Mouse (Mus musculus) urinary bladder, postnatal 10 days (tissue): ENCODE measurements around the gene BC051019.

Experiments
- DNase-seq: peaks from one replicate; pipeline ENCODE4 v3.0.0; 2022; ENCODE audit warnings: low spot score

Gene BC051019

DNA sequence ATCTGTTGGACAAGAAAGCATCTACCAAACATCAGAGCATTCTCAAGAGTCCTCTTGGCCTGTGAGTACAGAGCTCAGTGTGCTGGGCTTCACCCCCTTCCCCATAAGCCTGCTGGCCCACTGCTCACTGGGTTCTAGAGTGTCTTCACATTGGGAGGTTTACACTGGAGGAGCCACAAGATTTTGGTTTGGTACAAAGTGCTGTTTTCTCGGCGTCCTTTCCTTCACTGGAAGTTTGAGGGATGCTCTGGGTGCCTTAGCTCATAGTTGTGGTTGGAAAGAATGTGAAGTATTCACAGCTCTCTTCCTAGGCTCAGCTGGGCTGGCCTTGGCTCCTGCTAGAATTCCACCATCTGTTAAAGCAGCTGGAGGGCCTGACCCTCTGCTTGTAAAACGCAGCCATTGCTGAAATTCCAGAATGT lies 14.7 kb downstream of the BC051019 start:
- DNase-seq, result no peak

DNA sequence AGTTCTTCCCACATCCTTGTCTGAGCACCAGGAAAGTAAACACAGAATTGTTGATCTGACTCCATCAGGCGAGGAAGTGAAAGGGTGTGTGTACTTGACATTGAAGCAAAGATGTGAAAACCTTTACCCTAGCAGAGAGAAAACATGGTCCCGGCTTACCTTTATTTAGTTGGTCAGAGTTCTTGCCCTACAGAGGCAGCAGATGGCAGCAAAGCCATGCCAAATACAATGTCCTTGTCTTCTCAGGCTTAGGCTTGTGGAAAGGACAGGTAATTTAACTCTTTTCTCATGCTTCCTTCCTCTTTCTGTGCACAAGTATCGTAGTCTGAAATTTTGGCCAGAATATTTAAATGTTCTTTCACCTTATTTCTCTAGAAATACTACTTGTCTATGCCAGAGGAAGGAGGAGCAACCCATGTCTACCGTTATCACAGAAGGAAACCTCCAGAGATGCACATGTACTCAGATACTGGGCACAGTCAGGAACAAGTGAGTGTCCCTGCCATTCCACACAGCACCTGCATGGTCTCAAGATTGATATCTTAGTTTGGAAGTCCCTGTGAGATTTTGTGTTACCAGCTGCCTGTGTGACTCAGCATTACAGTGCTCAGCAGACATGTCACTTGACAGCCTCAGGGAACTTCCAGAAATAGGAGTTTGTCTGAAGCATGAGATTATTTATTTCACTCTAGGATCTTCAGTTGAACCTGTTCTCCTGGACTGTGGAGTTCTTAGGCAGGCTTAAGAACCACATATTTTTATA lies 16.4 kb downstream of the BC051019 start:
- DNase-seq, result no peak

DNA sequence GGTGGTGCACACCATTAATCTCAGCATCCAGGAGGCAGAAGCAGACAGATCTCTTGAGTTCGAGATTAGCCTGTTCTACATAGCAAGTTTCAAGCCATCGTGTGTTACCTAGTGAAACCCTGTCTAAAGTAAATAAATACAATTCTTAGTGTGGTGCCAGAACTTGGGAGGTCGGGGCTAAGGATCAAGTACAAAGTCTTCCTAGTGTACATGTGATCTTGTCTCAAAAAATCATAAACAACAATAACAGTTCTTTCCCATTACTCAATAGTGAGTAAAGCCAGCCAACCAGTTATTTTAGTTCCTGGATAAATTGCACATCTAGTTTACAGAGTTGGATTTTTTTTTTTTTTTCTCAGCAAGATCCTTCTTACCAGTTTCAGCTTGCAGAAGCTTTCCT lies 19.2 kb downstream of the BC051019 start:
- no peak for DNase-seq

DNA sequence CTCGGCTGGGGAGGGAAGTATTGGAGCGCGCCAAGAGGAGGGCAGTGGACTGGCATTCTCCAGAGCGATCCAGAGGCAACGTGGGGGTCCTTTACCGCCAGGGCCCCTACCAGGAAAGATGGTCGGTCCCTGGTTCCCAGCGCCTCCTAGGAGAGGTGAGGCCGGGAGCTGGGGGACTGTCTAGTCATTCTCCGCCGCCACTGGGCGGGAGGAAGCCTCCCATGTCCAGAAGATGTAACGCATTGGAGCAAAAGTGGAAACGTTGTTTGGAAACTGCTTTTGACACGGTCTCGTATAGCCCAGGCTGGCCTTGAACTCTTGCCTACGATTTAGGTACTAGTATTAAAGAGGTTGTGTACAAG lies 19.7 kb downstream of the BC051019 start:
- no peak for DNase-seq

DNA sequence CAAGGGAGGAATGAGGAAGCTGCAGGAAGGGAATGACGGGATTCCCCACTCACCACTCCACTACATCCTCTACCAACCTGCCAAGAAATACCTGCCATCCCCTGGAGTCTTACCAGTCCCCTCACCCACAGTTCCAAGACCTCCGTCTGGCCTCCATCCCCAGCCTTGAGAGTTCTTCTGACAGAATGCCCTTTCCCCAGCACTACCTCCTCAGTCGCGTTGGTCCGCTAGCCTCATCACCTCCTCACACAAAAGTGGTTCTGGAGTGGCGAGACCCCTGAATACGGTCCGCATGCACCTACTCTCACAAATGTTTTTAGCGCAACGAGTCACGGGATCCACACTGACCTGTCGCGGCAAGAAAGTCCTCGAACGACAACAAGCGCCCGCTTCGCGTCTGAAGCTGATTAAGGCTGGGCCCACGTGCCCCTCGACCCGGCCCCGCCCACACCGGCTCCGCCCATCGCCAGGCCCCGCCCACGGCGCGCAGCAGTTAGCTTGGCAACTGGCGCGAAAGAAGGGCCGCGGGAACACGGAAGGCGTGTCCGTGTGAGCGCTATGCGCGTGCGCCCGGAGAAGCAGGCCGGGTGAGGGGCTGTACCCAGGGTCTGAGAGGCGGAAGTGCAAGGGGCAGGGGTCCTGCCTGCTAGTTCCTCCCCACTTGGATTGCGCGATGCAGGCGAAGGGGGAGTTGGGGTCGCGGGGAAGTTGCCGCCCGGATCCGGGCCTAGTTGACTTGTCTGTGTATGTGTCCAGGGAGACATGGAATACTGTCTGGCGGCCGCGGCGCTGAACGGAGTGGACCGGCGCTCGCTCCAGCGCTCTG lies 20.2 kb downstream of the BC051019 start, which contains the start of the genes St5 and Akip1:
Gene St5 (minus strand): TSS at position 416 of the 826 bp plus-strand sequence.
Gene Akip1 (plus strand): TSS at position 501 of the 826 bp plus-strand sequence.
- peak; percentile 91 for DNase-seq

DNA sequence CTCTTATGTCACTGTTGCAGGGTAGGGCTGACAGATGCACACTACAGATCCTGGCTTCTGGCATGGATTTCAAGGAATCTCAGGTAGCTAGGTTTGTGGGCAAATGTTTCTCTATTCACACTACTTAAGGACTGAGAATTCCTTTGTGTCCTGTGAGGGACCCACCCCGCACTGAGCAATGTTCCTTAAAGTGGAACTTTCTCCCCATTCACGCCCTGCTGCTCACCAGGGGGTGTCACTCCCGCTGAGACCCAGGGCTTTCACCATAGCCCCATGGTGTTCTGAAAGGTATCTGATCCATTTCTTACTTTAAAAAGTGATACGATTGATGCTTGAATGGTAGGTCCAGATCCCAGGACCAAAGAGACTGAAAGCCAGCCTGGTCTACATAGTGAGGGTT lies 20.9 kb downstream of the BC051019 start:
- DNase-seq, result no peak

DNA sequence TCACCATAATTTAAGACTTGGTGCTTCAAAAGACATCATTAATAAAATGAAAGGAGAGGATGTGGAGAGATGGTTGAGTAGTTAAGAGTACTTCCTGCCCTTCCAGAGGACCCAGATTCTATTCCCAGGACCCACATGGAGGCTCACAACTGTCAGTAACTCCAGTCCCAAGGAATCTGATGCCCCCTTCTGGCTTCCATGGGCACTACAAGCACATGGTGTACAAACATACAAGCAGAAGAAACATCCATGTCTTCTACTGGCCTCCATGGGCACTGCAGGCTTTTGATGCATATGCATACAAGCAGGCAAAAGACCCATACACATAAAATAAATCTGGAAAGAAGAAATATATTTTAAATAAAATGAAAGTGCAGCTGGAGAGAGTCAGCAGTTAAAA lies 23.4 kb downstream of the BC051019 start:
- DNase-seq, result no peak

DNA sequence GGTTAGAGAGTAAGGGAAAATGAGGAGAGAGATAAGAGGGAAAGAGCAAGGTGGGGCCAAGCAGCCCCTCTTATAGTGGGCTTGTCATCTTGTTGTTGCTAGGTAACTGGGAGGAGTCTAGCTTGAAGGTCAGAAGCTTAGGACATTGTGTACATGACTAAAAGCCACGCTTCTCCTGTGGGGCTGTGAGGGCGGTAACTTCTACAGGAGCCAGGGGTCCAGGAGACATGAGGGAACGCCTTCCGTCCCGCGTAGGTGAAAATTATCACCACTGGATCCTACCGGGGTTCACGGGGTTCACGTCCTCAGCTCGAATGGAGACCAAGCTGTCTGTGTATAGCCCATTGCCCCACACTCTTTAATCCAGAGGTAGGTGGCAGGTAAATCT lies 28.3 kb downstream of the BC051019 start:
- DNase-seq, result no peak

DNA sequence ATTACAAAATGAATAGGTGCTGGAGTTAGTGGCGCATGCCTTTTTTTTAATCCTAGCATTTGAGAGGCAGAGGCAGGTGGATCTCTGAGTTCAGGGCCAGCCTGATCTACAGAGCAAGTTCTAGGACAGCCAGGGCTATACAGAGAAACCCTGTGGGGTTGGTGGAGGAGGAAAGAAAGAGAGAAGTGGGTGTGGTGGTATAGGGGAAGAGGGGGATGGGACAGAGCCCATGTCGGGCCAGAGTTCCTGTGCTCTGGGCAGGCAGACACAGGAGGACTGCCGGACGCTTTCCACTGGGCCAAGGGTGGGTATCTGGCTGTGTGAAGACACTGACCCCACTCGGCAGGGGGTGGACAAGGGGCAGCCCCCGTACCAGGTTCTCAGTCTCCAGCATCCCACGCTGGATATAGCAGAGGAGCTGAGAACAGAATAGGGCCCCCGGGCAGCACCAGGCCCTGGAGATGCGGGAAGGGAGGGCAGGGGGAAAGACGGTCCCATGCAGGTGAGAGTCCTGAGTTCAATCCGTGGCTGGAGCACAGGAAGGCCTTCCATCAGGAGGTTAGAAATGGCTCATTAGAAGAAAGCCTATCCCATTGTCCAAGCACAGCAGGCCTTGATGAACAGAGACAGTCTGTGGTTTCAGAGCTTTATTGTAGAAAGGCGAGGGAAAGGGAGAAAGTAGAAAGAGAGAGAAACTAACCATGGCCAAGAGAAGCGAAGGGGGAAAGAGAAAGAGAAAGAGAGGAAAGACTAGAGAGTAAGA lies 28.9 kb downstream of the BC051019 start:
- no peak for DNase-seq

DNA sequence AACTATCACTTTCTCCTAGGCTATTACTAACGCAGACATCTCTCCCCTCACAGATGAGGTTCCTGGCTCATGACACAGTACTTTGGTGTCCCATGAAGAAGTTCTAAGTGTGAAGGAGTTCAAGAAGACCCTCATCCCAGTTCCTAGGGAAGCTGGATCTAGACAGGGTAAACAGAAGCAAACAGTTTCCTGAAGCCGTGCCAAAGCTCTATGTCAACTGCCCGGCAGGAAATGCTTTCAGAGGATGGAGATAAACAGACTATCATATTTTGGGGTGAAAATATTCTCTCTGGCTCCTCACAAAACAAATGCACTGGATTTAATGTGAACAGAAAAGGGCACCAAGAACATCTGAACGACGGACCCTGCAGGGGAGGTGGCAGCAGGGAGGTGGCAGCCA lies 32.7 kb downstream of the BC051019 start:
- no peak for DNase-seq

DNA sequence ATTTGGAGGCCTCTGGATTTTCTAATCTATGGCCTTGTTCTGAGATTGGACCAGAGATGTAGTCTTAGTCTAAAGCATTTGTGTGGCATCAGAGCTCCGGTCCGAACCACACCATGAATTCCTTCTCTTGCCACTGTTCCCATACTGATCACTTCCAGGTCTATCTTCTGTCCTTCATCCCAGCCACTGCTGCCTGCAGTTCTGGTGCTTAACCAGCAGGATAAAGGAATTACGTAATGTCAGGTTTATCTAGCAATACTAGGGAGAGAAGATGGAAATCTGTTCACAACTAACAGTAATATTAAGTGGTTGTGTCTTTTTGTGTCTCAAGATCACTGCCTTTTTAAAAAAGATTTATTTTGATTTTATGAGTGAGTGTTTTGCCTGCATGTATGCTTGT lies 33.5 kb downstream of the BC051019 start:
- no peak for DNase-seq

DNA sequence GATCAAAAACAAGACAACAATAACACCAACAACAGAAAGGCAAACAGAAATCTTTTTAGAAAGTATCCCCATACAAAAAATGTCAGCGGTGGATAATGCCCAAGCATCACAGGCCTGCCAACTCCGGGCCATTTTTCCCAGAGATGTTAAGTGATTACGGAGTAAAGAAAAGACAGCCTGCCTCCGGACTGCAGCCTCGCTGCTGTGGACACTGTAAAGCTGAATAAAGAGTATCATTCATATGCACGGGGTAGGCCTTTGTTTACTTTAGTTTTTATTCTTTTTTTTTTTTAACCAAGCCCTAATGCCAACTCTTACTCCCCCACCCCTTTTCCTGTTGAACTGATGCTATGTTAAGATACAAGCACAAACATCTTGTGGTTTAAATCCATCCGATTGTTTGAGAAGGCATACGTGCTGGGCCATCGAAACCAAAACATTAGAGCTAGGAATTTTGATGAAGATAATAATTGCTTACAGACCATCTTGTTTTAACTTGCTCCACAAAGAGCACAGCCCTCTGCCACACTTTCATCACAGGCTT lies 37.0 kb downstream of the BC051019 start:
- no peak for DNase-seq

DNA sequence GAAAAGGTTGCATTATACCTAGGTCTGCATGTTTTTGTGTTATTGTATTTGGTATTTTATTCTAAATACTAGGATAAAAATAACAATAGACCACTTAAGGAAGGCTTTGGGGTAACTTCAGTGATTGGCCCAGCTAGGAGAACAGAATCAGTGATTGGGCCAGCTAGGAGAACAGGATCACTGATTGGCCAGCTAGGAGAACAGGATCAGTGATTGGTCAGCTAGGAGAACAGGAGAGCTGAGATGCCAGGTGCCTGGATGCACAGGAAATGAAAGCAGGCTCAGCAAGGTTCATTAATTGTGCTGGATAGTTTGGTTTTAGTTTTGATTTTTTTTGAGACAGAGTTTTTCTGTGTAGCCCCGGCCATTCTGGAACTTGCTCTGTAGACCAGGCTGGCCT lies 42.8 kb downstream of the BC051019 start:
- DNase-seq, result no peak

DNA sequence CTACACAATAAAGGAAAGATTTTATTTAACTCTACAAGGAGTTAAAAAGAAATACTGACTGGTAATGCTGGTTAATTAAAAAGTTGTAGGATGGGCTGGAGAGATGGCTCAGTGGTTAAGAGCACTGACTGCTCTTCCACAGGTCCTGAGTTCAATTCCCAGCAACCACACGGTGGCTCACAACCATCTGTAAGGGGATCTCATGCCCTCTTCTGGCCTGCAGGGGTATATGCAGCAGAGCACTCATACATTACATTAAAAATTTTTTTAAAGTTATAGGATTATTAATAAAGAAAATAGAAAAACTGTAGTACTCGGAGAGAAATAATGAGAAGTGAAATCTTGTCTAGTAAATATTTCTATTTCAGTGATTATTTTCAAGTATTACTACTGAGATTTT lies 43.4 kb downstream of the BC051019 start:
- no peak for DNase-seq

DNA sequence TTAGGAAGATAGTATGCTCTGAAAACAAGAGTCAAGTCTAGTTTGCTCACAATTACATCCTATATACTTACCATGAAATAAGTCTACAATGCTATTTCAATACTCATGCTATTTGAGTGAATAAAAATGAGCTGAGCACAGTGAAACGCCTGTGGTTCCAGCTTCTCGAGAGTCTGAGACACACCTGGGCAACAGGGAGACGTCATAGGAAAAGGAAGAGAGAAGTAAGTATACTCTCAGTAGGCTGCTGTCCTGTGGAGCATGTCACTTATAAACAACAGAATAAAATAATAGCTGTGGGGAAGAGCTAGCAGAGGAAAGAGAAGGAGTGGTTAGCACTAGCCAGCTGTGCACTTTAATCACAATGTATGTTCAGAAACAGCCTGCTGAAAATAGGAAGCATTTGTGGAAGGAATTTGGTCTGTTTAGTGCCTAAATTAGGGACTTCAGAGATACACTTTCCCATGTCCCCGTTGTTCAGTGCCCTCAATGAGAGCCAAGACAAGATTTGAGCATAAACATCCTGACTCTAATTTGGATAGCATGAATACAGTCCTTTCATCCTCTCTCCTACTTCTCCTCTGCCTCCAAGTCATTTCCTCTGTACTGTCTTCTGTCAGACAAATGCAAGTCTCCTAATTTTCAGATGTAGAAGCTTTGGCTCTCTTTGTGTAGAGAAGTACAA lies 48.6 kb downstream of the BC051019 start:
- DNase-seq, result no peak

DNA sequence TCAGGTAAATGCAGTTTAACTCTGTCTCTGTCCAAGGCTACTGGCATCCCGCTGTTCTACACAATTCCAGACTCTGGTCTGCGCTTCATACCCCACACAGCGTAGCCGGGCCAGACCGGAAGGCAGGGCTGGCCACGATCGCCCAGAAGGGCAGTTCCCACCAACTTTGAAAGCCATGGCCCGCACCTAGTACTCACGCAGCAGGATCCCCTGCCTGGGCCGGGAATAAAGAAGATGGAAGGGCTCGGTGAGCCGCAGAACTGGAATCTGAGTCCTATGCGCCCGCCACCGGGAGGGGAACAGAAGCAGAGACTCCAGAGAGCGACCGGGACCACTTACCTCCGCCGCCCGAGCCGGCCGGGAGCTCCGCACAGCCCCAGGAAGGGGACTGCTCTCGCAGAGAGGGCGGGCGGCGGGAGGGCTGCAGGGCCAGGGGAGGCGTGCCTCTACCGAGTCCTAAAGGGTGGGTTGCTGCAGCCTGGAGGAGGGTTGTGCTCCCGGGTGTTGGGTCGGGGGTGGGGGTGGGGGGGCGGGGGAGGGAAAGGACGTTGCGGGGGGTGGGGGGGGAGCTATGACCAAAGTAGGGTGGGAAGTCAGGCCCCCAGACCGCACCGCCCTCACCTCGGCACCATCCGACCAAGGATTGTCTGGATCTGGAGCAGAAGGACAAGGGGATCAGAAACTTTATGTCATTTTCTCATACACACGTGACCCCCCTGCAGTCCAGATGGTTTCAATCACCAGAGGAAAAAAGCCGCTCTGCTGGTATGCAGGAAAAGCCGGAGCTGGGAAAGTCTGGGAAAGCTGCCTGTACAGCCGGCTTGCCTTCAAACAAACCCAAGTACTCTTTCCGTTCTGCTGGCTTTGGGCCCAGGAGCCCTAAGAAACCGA lies 51.8 kb downstream of the BC051019 start:
- DNase-seq, result no peak

DNA sequence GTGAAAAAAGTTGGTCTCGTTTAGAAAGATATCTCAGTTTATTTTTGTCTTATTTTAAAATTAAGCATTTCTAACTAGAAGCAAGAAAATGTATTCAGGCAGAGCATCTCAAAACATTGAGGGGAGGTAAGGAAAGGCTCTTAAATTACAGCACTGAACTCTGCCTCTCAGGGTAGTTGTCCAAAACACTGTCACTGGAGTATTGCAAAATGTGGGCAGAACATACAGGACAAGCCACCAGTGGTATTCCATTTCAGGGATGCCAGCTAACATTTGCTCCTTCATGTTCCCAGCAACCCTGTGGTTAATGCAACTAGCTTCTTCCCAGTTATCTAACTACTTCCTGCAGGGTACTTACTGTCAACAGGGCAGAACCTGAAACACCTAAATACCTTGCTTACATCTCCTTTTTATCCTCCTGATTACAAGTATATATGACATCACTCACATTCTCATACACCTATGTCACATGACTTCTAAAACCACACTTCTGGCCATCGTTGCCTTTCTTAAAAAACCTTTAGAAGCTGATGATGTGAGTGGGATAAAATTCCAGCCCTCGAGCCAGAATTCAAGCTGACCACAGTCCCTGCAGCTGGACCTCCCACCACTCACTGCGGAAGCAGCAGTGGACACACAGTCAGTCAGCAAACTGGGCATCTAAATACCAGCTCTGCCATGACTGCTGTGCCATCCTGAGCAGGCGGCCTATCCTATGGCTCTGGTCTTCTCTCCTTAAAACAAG lies 54.1 kb downstream of the BC051019 start:
- no peak for DNase-seq

DNA sequence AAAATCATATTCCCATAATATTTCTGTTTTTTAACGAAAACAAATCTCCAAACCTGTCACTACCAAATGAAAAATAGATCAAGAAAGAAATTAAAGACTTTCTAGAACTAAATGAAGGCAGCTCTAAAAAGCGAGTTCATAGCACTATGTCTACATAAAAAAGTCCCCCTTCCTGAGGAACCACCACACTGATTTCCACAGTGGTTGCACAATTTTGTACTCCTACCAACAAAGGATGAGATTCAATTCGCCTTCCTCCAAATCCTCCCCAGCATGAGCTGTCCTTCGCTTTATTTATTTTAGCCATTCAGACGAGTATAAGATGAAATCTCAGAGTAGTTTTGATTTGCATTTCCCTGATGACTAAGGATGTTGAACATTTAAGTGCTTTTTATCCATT lies 57.0 kb downstream of the BC051019 start:
- no peak for DNase-seq

DNA sequence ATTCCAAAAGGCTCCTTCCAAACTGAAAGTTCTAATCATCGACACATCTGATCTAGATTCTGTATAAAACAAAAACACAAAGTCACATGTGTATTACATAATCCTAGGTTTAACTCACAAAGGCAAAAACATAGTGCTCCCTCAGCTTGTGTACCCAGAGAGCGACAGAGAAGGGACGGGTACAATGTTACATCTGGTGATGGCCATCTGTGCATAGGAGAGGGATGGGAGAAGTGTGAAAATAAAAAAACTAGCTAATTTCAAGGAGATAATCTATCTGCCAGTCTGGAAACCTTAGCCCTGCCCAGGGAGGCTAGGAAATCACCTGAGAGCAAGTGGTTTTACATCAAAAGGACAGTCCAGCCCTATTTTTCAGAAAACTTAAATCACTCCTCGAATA lies 61.0 kb downstream of the BC051019 start:
- no peak for DNase-seq
